Mouse (Mus musculus): Measurements from ENCODE around the gene Prkca.
A peak's percentile ranks its signal among the peaks of the same experiment; 100 is the strongest.

DNA sequence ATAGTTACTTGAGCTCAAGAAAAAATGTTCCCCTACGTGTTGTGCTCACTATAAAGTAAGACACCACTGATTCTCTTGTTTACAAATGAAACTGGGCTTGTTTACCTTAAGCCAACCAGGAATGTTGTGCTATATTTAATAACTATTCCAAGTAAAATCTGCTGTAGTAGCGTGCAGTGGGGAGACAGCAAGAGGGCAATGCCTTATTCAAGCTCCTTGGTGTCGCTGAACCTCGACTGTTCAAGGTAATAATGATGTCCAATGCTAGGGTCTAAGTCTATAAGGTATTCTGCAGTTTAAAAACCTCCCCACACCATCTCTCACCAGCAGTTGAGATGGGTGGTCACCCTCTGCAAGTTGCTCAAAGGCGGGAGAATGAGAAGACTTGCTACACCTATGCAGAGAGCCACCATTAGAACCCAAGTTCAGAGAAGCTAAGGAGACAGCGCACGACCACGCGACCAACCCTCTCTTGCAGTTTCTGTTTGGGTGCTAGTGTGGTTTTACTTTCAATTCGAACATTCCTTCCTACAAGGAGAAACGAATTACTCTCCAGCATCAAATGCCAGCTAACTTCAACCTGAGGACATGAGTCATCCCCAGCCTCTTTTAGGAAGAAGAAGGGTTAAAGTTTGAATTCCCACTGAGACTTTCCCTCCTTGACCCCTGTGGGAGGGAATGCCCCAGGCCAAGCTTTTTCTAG lies 129.1 kb downstream of the Prkca start:
- no peak for TF ChIP-seq CTCF (IDR thresholded peaks at IDR 0.05; ENCODE audit: control insufficient read depth, insufficient read depth, insufficient read length)
- TF ChIP-seq USF1 (IDR thresholded peaks at IDR 0.05; ENCODE audit: low read depth), result no peak
- no peak for TF ChIP-seq CEBPB (IDR thresholded peaks at IDR 0.05; ENCODE audit: low read depth)
- TF ChIP-seq MAX (IDR thresholded peaks at IDR 0.05), result peak; percentile 29
